Mouse (Mus musculus): ENCODE results near the gene Il24.

DNA sequence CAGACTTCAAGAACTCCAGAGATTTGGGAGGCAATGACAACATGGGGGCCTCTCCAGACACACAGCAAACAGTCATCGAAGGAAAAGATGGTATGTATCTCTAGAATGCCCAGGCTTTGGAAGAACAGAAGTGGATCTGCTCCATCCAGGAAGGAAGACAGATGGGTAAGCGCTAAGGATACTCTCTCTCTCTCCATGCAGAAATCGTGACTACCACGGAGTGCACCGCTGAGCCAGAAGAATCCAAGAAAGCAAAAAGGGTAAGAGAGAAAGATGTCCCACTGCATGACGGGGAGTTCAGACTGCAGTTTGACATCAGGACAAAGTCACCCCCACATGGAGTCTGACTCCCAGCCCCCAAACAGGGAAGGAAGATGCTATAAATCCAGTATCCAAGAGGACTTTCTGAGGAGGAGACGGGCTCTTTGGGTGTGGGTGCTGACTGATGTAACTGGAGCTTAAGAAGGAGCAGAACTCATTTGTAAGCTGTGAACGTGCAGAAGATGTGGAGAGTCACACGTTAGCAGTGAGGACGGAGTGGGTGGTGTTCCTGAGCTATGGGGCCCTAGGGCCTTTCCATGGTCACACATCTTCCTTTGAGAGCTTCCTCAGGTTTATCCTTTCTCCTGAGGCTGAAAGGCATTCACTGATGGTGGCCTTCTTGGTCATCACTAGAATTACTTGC is 37.6 kb downstream of the Il24 start:
- TF ChIP-seq POLR2A (IDR thresholded peaks at IDR 0.05; ENCODE audit: borderline replicate concordance, extremely low read depth, insufficient read depth, insufficient read length, poor library complexity, severe bottlenecking) (no peak), CTCF (IDR thresholded peaks at IDR 0.05; ENCODE audit: borderline replicate concordance, extremely low read depth, insufficient read depth, insufficient read length) (no peak)
